Mouse (Mus musculus) cerebellum, adult 2 months (tissue): Measurements from ENCODE around the gene Phactr4. TPM values are rescaled to one million over a fixed set of nuclear protein-coding genes. Genes with fewer than 3 reads are reported as not detected.

ENCODE experiments used
- DNase-seq, 2 experiments: peaks; one replicate each; pipeline ENCODE4 v3.0.0; 2021
- H3K27ac ChIP-seq: fragments of 200-500 bp; 2 replicates; pipeline ENCODE4 v1.5.1; 2012; ENCODE audit warnings: low read length, control low read depth, inconsistent platforms; ENCODE audit not compliant: insufficient read depth
- H3K27me3 ChIP-seq: fragments of 200-500 bp; 2 replicates; pipeline ENCODE4 v1.6.1; 2012; ENCODE audit warnings: inconsistent platforms, mild to moderate bottlenecking, low read length, moderate library complexity; ENCODE audit not compliant: control insufficient read depth, insufficient read depth
- H3K4me1 ChIP-seq: fragments of 200-500 bp; 2 replicates; pipeline ENCODE4 v1.6.1; 2011; ENCODE audit warnings: low read length; ENCODE audit not compliant: control insufficient read depth, insufficient read depth
- H3K4me3 ChIP-seq: fragments of 200-500 bp; replicated peaks from 2 replicates; pipeline ENCODE3; 2011; ENCODE audit warnings: mild to moderate bottlenecking, low read depth, low read length, control low read depth; ENCODE audit not compliant: insufficient read depth
- CTCF ChIP-seq: fragments of 200-500 bp; IDR thresholded peaks from 2 replicates; pipeline ENCODE4 v1.5.1; 2011; ENCODE audit warnings: low read depth, mild to moderate bottlenecking, control low read depth, low read length, moderate library complexity, borderline replicate concordance; ENCODE audit not compliant: insufficient read depth
- POLR2A ChIP-seq: fragments of 200-500 bp; IDR thresholded peaks from 2 replicates; pipeline ENCODE4 v1.6.1; 2011; ENCODE audit warnings: low read length, control low read depth, borderline replicate concordance; ENCODE audit not compliant: insufficient read depth
- WGBS: fragments of 180-500 bp; shearing (Covaris S2); methylation state at CpG from one replicate; pipeline ENCODE4 v1.1.7; 2018; 5-methylcytosine and 5-hydroxymethylcytosine counted together
- polyA plus RNA-seq: library from polyadenylated mRNA; depleted of rRNA; stranded (reverse); fragments of >200 nt; gene quantifications from 2 replicates; pipeline ENCODE4 v1.2.3, GENCODE M21; 2012; rRNA removed

The Phactr4 gene
- polyA plus RNA-seq, 1 experiment = 10.7 TPM

- H3K4me1 ChIP-seq = peaks cover 6% of the 10 kb centered on the region; the same call in 1 of the 2 replicates
- no peak overlapping the region for H3K4me3 ChIP-seq
- no peak for TF ChIP-seq POLR2A
- no peak for TF ChIP-seq CTCF
- 70% methylated on average over 6 of the region's 6 CpGs for WGBS
- H3K27ac ChIP-seq = no peak overlapping the region
- no peak for DNase-seq
- H3K27me3 ChIP-seq = no peaks in the 10 kb centered on the region
These were observed 116.3 kb downstream of the Phactr4 start for GRCm38 (mm10) chr4:132306004-132306403.

Other genes starting within 250 kb of the Phactr4 start
- 20.7 and 20.8 TPM in 2 replicates for gene Ythdf2, start 210.2 kb downstream of the Phactr4 start, polyA plus RNA-seq
- gene Gmeb1, start 160.9 kb downstream of the Phactr4 start, polyA plus RNA-seq = 20.5 and 20.6 TPM in 2 replicates
- gene Taf12, start 148.1 kb downstream of the Phactr4 start, polyA plus RNA-seq = 22.5 and 24.3 TPM in 2 replicates
- gene Rab42, start 119.1 kb downstream of the Phactr4 start, polyA plus RNA-seq = 2.2 and 3.1 TPM in 2 replicates
- 17.9 and 19.1 TPM in 2 replicates for gene Trnau1ap, start 93.0 kb downstream of the Phactr4 start, polyA plus RNA-seq
- 8.4 and 9.6 TPM in 2 replicates for gene Rcc1, start 68.9 kb downstream of the Phactr4 start, polyA plus RNA-seq
- 5.5 and 6.3 TPM in 2 replicates for gene Med18, start 41.4 kb upstream of the Phactr4 start, polyA plus RNA-seq
- 9.8 and 10.2 TPM in 2 replicates for gene Sesn2, start 88.0 kb upstream of the Phactr4 start, polyA plus RNA-seq
- gene Atpif1, start 111.2 kb upstream of the Phactr4 start, polyA plus RNA-seq = 569 and 629 TPM in 2 replicates
- 97.2 and 116 TPM in 2 replicates for gene Dnajc8, start 113.1 kb upstream of the Phactr4 start, polyA plus RNA-seq
- 0.40 and 0.41 TPM in 2 replicates for gene Ptafr, start 141.6 kb upstream of the Phactr4 start, polyA plus RNA-seq
- 25.1 and 27.9 TPM in 2 replicates for gene Eya3, start 216.5 kb upstream of the Phactr4 start, polyA plus RNA-seq